Mouse (Mus musculus): ENCODE measurements around the gene Slc6a19. TPM values are rescaled to one million over a fixed set of nuclear protein-coding genes. Genes with fewer than 3 reads are reported as not detected.

Gene Slc6a19
- total and polyA plus RNA-seq, 3 experiments: not detected

DNA sequence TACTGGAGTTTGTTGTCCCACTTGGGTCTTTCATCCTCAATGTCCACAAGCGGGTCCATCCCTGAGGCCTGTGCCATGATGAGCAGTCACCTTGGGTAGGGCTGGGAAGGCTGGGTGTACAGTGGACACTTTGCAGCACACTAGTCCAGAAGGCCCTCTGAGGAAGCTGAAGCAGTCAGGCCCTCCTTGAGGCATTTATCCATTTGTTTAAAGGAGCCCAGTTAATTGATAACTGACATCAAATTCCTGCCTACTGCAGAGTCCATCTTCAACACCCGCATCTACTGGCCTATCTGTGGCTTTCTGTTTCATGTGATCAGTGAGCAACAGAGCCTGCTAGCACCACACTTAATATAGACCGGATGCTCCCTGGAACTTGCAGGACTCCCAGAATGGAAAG, 26.8 kb downstream of the Slc6a19 start, which contains the start of gene Slc6a18:
Slc6a18 (minus strand) TSS at position 171 of the 400 bp plus-strand sequence.
- Histone ChIP-seq H3K27ac (ENCODE audit: control insufficient read depth, low read depth, low read length) (no peak within 1 kb of the TSS), H3K9ac (ENCODE audit: control insufficient read depth, low read depth, low read length, poor library complexity, severe bottlenecking) (no peak within 1 kb of the TSS), H3K4me1 (ENCODE audit: control insufficient read depth in 1 of 2, insufficient read depth in 2 of 2, low read length in 2 of 2) (no peaks in the 10 kb centered on the region)

DNA sequence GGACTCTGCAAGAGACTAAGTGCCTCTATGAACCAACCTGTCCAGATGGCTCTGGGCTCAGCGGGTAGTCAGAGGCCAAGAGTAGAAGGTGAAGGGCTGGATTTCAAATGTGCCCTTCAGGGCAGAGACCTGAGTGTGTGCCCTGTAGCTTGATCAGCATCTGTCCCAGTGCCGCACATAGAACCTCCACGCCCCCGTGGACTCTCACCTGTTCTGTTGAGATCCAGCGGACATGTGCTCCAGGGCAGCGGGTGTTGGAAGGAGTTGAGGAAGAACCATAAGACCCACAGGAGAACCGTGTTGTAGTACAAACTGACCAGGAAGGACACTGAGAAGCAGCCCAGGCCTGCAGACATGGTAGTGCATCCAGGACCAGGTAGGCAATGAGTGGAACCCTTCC, 29.5 kb downstream of the Slc6a19 start:
- no peak for DNase-seq (ENCODE audit: low read depth, low spot score)
- peaks cover 20 to 23% of the 10 kb centered on the region in 2 experiments for H3K27me3 ChIP-seq (ENCODE audit: control insufficient read depth in 1 of 2, insufficient read depth in 2 of 2, low read length in 2 of 2)
- H3K36me3 ChIP-seq (ENCODE audit: control insufficient read depth in 1 of 2, insufficient read depth in 2 of 2, low read length in 2 of 2): no peaks in the 10 kb centered on the region
- no peaks in the 10 kb centered on the region for H3K9me3 ChIP-seq (replicated peaks; ENCODE audit: insufficient read depth, low read length)
- no peaks in the 10 kb centered on the region for H3K4me1 ChIP-seq (ENCODE audit: control insufficient read depth in 1 of 2, insufficient read depth in 2 of 2, low read length in 2 of 2)
- H3K4me3 ChIP-seq (ENCODE audit: control insufficient read depth in 1 of 2, insufficient read depth in 1 of 2, low read depth in 2 of 2, low read length in 2 of 2): no peak overlapping the region
- TF ChIP-seq MAZ (IDR thresholded peaks at IDR 0.05; ENCODE audit: low read depth, low read length) (no peak), UBTF (IDR thresholded peaks at IDR 0.05; ENCODE audit: borderline replicate concordance, insufficient read depth, low read depth, low read length) (no peak)
- no peak overlapping the region for H3K9ac ChIP-seq (ENCODE audit: control insufficient read depth, low read depth, low read length, poor library complexity, severe bottlenecking)
- no peak overlapping the region for H3K27ac ChIP-seq (ENCODE audit: control insufficient read depth, low read depth, low read length)
- no peaks in the 10 kb centered on the region for H3K79me2 ChIP-seq (ENCODE audit: control insufficient read depth, insufficient read depth, low read length, poor library complexity)

More for the DNA sequence above, 26.8 kb downstream of the Slc6a19 start, which contains the start of gene Slc6a18:
- Histone ChIP-seq H3K27me3 (ENCODE audit: control insufficient read depth in 1 of 2, insufficient read depth in 2 of 2, low read length in 2 of 2) (peaks cover 16% of the 10 kb centered on the region in 2 experiments), H3K9me3 (replicated peaks; ENCODE audit: insufficient read depth, low read length) (no peaks in the 10 kb centered on the region), H3K4me3 (ENCODE audit: control insufficient read depth in 1 of 2, insufficient read depth in 1 of 2, low read depth in 2 of 2, low read length in 2 of 2) (no peak within 1 kb of the TSS), H3K79me2 (ENCODE audit: control insufficient read depth, insufficient read depth, low read length, poor library complexity) (no peaks in the 10 kb centered on the region), H3K36me3 (ENCODE audit: control insufficient read depth in 1 of 2, insufficient read depth in 2 of 2, low read length in 2 of 2) (no peaks in the 10 kb centered on the region)
- TF ChIP-seq BHLHE40 (IDR thresholded peaks at IDR 0.05; ENCODE audit: borderline replicate concordance, low read depth, low read length): no peak
- TF ChIP-seq TAL1 (IDR thresholded peaks at IDR 0.05; ENCODE audit: low read length): no peak
- TF ChIP-seq GABPA (IDR thresholded peaks at IDR 0.05; ENCODE audit: low read depth, low read length): no peak
- no peak for TF ChIP-seq RCOR1 (IDR thresholded peaks at IDR 0.05; ENCODE audit: low read depth, low read length)
- no peak for TF ChIP-seq POLR2A (IDR thresholded peaks at IDR 0.05; ENCODE audit: control insufficient read depth in 1 of 2, insufficient read depth in 1 of 2, low read depth in 1 of 2, low read length in 2 of 2, poor library complexity in 1 of 2)
- no peak for TF ChIP-seq MYB (IDR thresholded peaks at IDR 0.05; ENCODE audit: low read depth, low read length)
- no peak for DNase-seq (ENCODE audit: low read depth, low spot score)

DNA sequence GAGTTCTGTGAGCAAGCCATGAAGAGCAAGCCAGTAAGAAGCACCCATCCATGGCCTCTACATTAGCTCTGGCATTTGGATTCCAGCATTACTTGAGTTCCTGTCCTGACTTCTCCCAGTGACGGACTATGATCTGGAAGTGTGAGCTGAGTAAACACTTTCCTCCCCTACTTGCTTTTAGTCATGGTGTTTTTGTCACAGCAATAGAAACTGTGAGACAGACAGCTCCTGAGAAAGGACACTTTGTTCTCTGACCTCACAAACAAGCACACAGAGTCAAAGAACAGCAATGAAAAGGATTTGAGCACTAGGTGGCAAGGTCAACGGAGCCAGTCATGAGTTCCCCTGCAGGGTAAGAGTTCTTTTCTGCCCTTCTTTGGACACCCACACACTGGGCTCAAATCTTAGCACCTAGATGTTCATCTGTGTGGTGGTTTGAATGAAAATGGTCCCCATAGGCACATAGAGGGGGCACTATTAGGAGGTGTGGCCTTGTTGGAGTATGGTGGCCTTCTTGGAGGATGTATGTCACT, 44.4 kb downstream of the Slc6a19 start:
- Histone ChIP-seq H3K79me2 (ENCODE audit: control insufficient read depth, insufficient read depth, low read length, poor library complexity) (no peaks in the 10 kb centered on the region), H3K36me3 (ENCODE audit: control insufficient read depth in 1 of 2, insufficient read depth in 2 of 2, low read length in 2 of 2) (no peaks in the 10 kb centered on the region), H3K9ac (ENCODE audit: control insufficient read depth, low read depth, low read length, poor library complexity, severe bottlenecking) (no peak overlapping the region), H3K4me1 (ENCODE audit: control insufficient read depth in 1 of 2, insufficient read depth in 2 of 2, low read length in 2 of 2) (no peaks in the 10 kb centered on the region), H3K9me3 (replicated peaks; ENCODE audit: insufficient read depth, low read length) (no peaks in the 10 kb centered on the region), H3K4me3 (ENCODE audit: control insufficient read depth in 1 of 2, insufficient read depth in 1 of 2, low read depth in 2 of 2, low read length in 2 of 2) (no peak overlapping the region), H3K27me3 (ENCODE audit: control insufficient read depth in 1 of 2, insufficient read depth in 2 of 2, low read length in 2 of 2) (peaks cover 6 to 8% of the 10 kb centered on the region in 2 experiments), H3K27ac (ENCODE audit: control insufficient read depth, low read depth, low read length) (no peak overlapping the region)
- DNase-seq (ENCODE audit: low read depth, low spot score): no peak
- TF ChIP-seq ELF1 (IDR thresholded peaks at IDR 0.05; ENCODE audit: low read depth, low read length): no peak
- no peak for TF ChIP-seq GATA1 (IDR thresholded peaks at IDR 0.05; ENCODE audit: low read depth, low read length)
- no peak for TF ChIP-seq ZC3H11A (IDR thresholded peaks at IDR 0.05; ENCODE audit: low read depth, low read length)
- TF ChIP-seq NRF1 (IDR thresholded peaks at IDR 0.05; ENCODE audit: insufficient read depth, low read depth, low read length, poor library complexity, severe bottlenecking): no peak
- TF ChIP-seq HCFC1 (IDR thresholded peaks at IDR 0.05; ENCODE audit: low read depth, low read length): no peak
- TF ChIP-seq POLR2AphosphoS5 (IDR thresholded peaks at IDR 0.05; ENCODE audit: borderline replicate concordance, low read depth, low read length): no peak
- no peak for TF ChIP-seq MYC (IDR thresholded peaks at IDR 0.05; ENCODE audit: low read depth, low read length)
- TF ChIP-seq GABPA (IDR thresholded peaks at IDR 0.05; ENCODE audit: low read depth, low read length): no peak
- no peak for TF ChIP-seq CHD1 (IDR thresholded peaks at IDR 0.05; ENCODE audit: low read depth, low read length)
- no peak for TF ChIP-seq USF1 (IDR thresholded peaks at IDR 0.05; ENCODE audit: low read depth, low read length)
- TF ChIP-seq MYB (IDR thresholded peaks at IDR 0.05; ENCODE audit: low read depth, low read length): no peak
- TF ChIP-seq MXI1 (IDR thresholded peaks at IDR 0.05; ENCODE audit: low read depth, low read length): no peak
- no peak for TF ChIP-seq MAFK (IDR thresholded peaks at IDR 0.05; ENCODE audit: borderline replicate concordance, low read depth, low read length)
- no peak for TF ChIP-seq CHD2 (IDR thresholded peaks at IDR 0.05; ENCODE audit: low read length)
- TF ChIP-seq CTCF (IDR thresholded peaks at IDR 0.05 in 2 of 3, conservative IDR thresholded peaks at IDR 0.05 in 1 of 3; ENCODE audit: control insufficient read depth in 1 of 3, insufficient read depth in 1 of 3, low read depth in 2 of 3, low read length in 3 of 3, poor library complexity in 1 of 3, severe bottlenecking in 1 of 3): no peak
- no peak for TF ChIP-seq BHLHE40 (IDR thresholded peaks at IDR 0.05; ENCODE audit: borderline replicate concordance, low read depth, low read length)
- TF ChIP-seq RAD21 (IDR thresholded peaks at IDR 0.05; ENCODE audit: low read depth, low read length): no peak
- TF ChIP-seq MAX (IDR thresholded peaks at IDR 0.05; ENCODE audit: low read length): no peak
